18 mouse cellular contexts compared by ENCODE assay signal in the genomic region with DNA sequence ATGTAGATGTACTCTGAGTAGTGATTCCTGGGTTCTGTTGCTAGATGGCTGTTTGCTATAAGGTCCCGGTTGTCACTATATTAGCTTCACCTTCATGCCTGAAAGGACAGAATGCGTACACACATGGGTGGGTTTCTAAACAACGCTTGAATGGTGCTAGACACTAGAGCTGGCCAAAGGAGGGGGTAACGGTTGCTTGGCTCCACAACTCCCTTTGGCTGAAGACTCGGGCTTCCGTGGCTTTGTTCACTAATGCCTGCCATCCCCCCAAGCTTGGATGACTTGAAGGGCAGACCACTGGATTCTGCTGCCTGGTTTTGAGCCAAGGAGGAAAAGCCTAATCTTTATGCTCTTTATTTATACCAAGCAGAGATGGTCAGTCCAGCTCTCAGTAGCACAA.
DNase-seq lines count a peak whose midpoint lies in the region; ATAC-seq lines count a peak whose summit lies in the region.
"Had no signal": no experiment of that assay in that cellular context is flagged by ENCODE, and none has a peak within 500 bp of the region (broad histone marks: within the 10 kb centered on the region; RNA-seq: fewer than 3 reads in every experiment).

No protein-coding gene starts in this region.

- 30% methylated on average over 6 of the region's 6 CpGs for WGBS in hindbrain, embryonic 15.5 days
- WGBS in hindbrain, embryonic 12.5 days, result 48% methylated on average over 6 of the region's 6 CpGs
- 24% methylated on average over 6 of the region's 6 CpGs for WGBS in midbrain, embryonic 14.5 days
- WGBS in midbrain, embryonic 11.5 days, result 48% methylated on average over 6 of the region's 6 CpGs

- H3K36me3 ChIP-seq in hindbrain, embryonic 15.5 days, result no peaks in the 10 kb centered on the region
- H3K36me3 ChIP-seq in hindbrain, embryonic 12.5 days, result no peaks in the 10 kb centered on the region
- H3K36me3 ChIP-seq in midbrain, embryonic 14.5 days (ENCODE audit: control insufficient read depth, insufficient read depth, low read length), result no peaks in the 10 kb centered on the region
- no peaks in the 10 kb centered on the region for H3K36me3 ChIP-seq in midbrain, embryonic 11.5 days (ENCODE audit: control insufficient read depth, insufficient read depth, low read length)
- H3K36me3 ChIP-seq: heart, embryonic 10.5 days; neural tube, embryonic 12.5 days had no signal

- DNase-seq in cerebellum, postnatal 10 days, result peak; percentile 50 to 71
- no peak for DNase-seq in cerebellum, adult 9-10 months
- DNase-seq in midbrain, embryonic 14.5 days, result peak; percentile 35
- no peak for DNase-seq in midbrain, embryonic 11.5 days (ENCODE audit: low spot score, missing footprints)
- peak; percentile 65 for DNase-seq in retina, postnatal 1 day
- no peak for DNase-seq in spleen, postnatal 36 days (ENCODE audit: low spot score in 2 of 2)
- DNase-seq: adrenal gland, adult 8-10 months; cerebellum, postnatal 25 days; embryo, embryonic 11 days; kidney, postnatal 14 days; liver; thymus, adult 18-20 months had no signal

- no peaks in the 10 kb centered on the region for H3K9me3 ChIP-seq in hindbrain, embryonic 15.5 days
- H3K9me3 ChIP-seq in hindbrain, embryonic 12.5 days (replicated peaks), result no peaks in the 10 kb centered on the region
- H3K9me3 ChIP-seq in midbrain, embryonic 14.5 days (ENCODE audit: control insufficient read depth, low read length), result no peaks in the 10 kb centered on the region
- no peaks in the 10 kb centered on the region for H3K9me3 ChIP-seq in midbrain, embryonic 11.5 days (ENCODE audit: control insufficient read depth, low read length)
- H3K9me3 ChIP-seq: heart, embryonic 10.5 days; neural tube, embryonic 12.5 days had no signal

- H3K4me2 ChIP-seq in hindbrain, embryonic 15.5 days, result no peak overlapping the region
- H3K4me2 ChIP-seq in hindbrain, embryonic 12.5 days (replicated peaks), result no peak overlapping the region
- H3K4me2 ChIP-seq in midbrain, embryonic 14.5 days (ENCODE audit: low read length), result no peak overlapping the region
- H3K4me2 ChIP-seq in midbrain, embryonic 11.5 days, result no peak overlapping the region
- H3K4me2 ChIP-seq: neural tube, embryonic 12.5 days had no signal

- no peak overlapping the region for H3K4me3 ChIP-seq in hindbrain, embryonic 15.5 days
- no peak overlapping the region for H3K4me3 ChIP-seq in hindbrain, embryonic 12.5 days
- H3K4me3 ChIP-seq in midbrain, embryonic 14.5 days (replicated peaks; ENCODE audit: low read depth, low read length), result no peak overlapping the region
- H3K4me3 ChIP-seq in midbrain, embryonic 11.5 days (ENCODE audit: low read depth, low read length), result no peak overlapping the region
- H3K4me3 ChIP-seq: heart, embryonic 10.5 days; neural tube, embryonic 12.5 days had no signal

- no peak overlapping the region for H3K9ac ChIP-seq in hindbrain, embryonic 15.5 days
- H3K9ac ChIP-seq in hindbrain, embryonic 12.5 days, result no peak overlapping the region
- no peak overlapping the region for H3K9ac ChIP-seq in midbrain, embryonic 14.5 days (replicated peaks; ENCODE audit: low read length)
- no peak overlapping the region for H3K9ac ChIP-seq in midbrain, embryonic 11.5 days (ENCODE audit: low read length)
- H3K9ac ChIP-seq: neural tube, embryonic 12.5 days had no signal

- H3K4me1 ChIP-seq in hindbrain, embryonic 15.5 days (replicated peaks), result peaks cover 9% of the 10 kb centered on the region
- H3K4me1 ChIP-seq in hindbrain, embryonic 12.5 days, result 0 out of 2 replicates have a peak, but pooled peaks cover 3% of the 10 kb centered on the region
- no peaks in the 10 kb centered on the region for H3K4me1 ChIP-seq in midbrain, embryonic 14.5 days (ENCODE audit: control insufficient read depth, insufficient read depth, low read length)
- no peaks in the 10 kb centered on the region for H3K4me1 ChIP-seq in midbrain, embryonic 11.5 days (ENCODE audit: control insufficient read depth, insufficient read depth, low read length)
- H3K4me1 ChIP-seq: heart, embryonic 10.5 days; neural tube, embryonic 12.5 days had no signal

- peak; percentile 75 for ATAC-seq in hindbrain, embryonic 15.5 days (ENCODE audit: low FRiP score, low read depth)
- no peak for ATAC-seq in hindbrain, embryonic 12.5 days (ENCODE audit: low FRiP score)
- ATAC-seq in midbrain, embryonic 14.5 days (ENCODE audit: low FRiP score, low TSS enrichment), result no peak
- ATAC-seq in midbrain, embryonic 11.5 days (ENCODE audit: low FRiP score), result no peak
- ATAC-seq: lung, postnatal 0 days; Patski had no signal

- no peaks in the 10 kb centered on the region for H3K27me3 ChIP-seq in hindbrain, embryonic 15.5 days
- H3K27me3 ChIP-seq in hindbrain, embryonic 12.5 days, result no peaks in the 10 kb centered on the region
- H3K27me3 ChIP-seq in midbrain, embryonic 14.5 days (ENCODE audit: control insufficient read depth, insufficient read depth, low read length), result no peaks in the 10 kb centered on the region
- no peaks in the 10 kb centered on the region for H3K27me3 ChIP-seq in midbrain, embryonic 11.5 days (ENCODE audit: control insufficient read depth, insufficient read depth, low read length)
- H3K27me3 ChIP-seq: neural tube, embryonic 12.5 days; Patski had no signal

- H3K27ac ChIP-seq in hindbrain, embryonic 15.5 days (replicated peaks), result peak overlapping the region; percentile 39; the same call in 1 of the 2 replicates
- H3K27ac ChIP-seq in hindbrain, embryonic 12.5 days, result no peak overlapping the region
- no peak overlapping the region for H3K27ac ChIP-seq in midbrain, embryonic 14.5 days (replicated peaks; ENCODE audit: low read depth, low read length)
- no peak overlapping the region for H3K27ac ChIP-seq in midbrain, embryonic 11.5 days (ENCODE audit: low read depth, low read length)
- H3K27ac ChIP-seq: heart, embryonic 10.5 days; neural tube, embryonic 12.5 days had no signal

Comparison
In these comparisons a context has a peak if more than half of its experiments do, and no peak if none do; other contexts are left out.
1. DNase-seq: peak in cerebellum, postnatal 10 days (2 of 2), midbrain, embryonic 14.5 days (single experiment) and retina, postnatal 1 day (single experiment); none in cerebellum, adult 9-10 months (single experiment), midbrain, embryonic 11.5 days (single experiment) and spleen, postnatal 36 days (0 of 2).